Mouse (Mus musculus): ENCODE measurements at regions not wholly inside any gene's neighbourhood (a gene's known extent, or its start where the extent isn't known, plus 50 kb on each side); places are given as distances from the start of the nearest gene placed in this dataset.

GRCm38 (mm10) chr2:178967584-178968365 lies 474.5 kb upstream of the Cdh4 start:
- Histone ChIP-seq H3K9me3 (no peaks in the 10 kb centered on the region), H3K4me3 (no peak overlapping the region), H3K4me1 (peaks cover 15% of the 10 kb centered on the region), H3K4me2 (no peak overlapping the region), H3K36me3 (no peaks in the 10 kb centered on the region), H3K27ac (peak overlapping the region; percentile 60), H3K9ac (no peak overlapping the region), H3K27me3 (no peaks in the 10 kb centered on the region)
- no peak for ATAC-seq (ENCODE audit: insufficient number of reproducible peaks, insufficient read depth, low FRiP score, low TSS enrichment, low read depth)
- 30% methylated on average over 11 of the region's 11 CpGs for WGBS

- Histone ChIP-seq H3K4me3 (no peak overlapping the region), H3K4me1 (peaks cover 15% of the 10 kb centered on the region), H3K36me3 (no peaks in the 10 kb centered on the region), H3K4me2 (no peak overlapping the region), H3K27ac (no peak overlapping the region), H3K9ac (no peak overlapping the region), H3K27me3 (no peaks in the 10 kb centered on the region), H3K9me3 (no peaks in the 10 kb centered on the region)
- WGBS, result 60% methylated on average over 10 of the region's 10 CpGs
- no peak for ATAC-seq (ENCODE audit: insufficient number of reproducible peaks, insufficient read depth, low FRiP score, low TSS enrichment, low read depth)
Measured at GRCm38 (mm10) chr2:178969732-178970131, 472.5 kb upstream of the Cdh4 start.

GRCm38 (mm10) chr2:178975366-178975765 lies 466.9 kb upstream of the Cdh4 start:
- no peak overlapping the region for H3K9ac ChIP-seq
- H3K4me3 ChIP-seq, result no peak overlapping the region
- ATAC-seq (ENCODE audit: insufficient number of reproducible peaks, insufficient read depth, low FRiP score, low TSS enrichment, low read depth), result no peak
- 93% methylated on average over 4 of the region's 4 CpGs for WGBS
- H3K9me3 ChIP-seq, result no peaks in the 10 kb centered on the region
- no peak overlapping the region for H3K4me2 ChIP-seq
- H3K27ac ChIP-seq, result no peak overlapping the region
- no peaks in the 10 kb centered on the region for H3K4me1 ChIP-seq
- no peaks in the 10 kb centered on the region for H3K36me3 ChIP-seq
- H3K27me3 ChIP-seq, result no peaks in the 10 kb centered on the region

GRCm38 (mm10) chr2:178976046-178976445 lies 466.2 kb upstream of the Cdh4 start:
- H3K4me1 ChIP-seq, result no peaks in the 10 kb centered on the region
- no peaks in the 10 kb centered on the region for H3K27me3 ChIP-seq
- no peak overlapping the region for H3K4me2 ChIP-seq
- H3K9me3 ChIP-seq, result no peaks in the 10 kb centered on the region
- no peak overlapping the region for H3K4me3 ChIP-seq
- no peaks in the 10 kb centered on the region for H3K36me3 ChIP-seq
- ATAC-seq (ENCODE audit: insufficient number of reproducible peaks, insufficient read depth, low FRiP score, low TSS enrichment, low read depth), result no peak
- H3K27ac ChIP-seq, result no peak overlapping the region
- no peak overlapping the region for H3K9ac ChIP-seq
- 68% methylated on average over 6 of the region's 6 CpGs for WGBS

GRCm38 (mm10) chr2:178976495-178976894 lies 465.7 kb upstream of the Cdh4 start:
- 58% methylated on average over 3 of the region's 3 CpGs for WGBS
- ATAC-seq (ENCODE audit: insufficient number of reproducible peaks, insufficient read depth, low FRiP score, low TSS enrichment, low read depth), result no peak

GRCm38 (mm10) chr2:178979451-178979850 lies 462.8 kb upstream of the Cdh4 start:
- Histone ChIP-seq H3K4me2 (no peak overlapping the region), H3K27ac (no peak overlapping the region), H3K4me1 (peaks cover 14% of the 10 kb centered on the region), H3K27me3 (no peaks in the 10 kb centered on the region), H3K4me3 (no peak overlapping the region), H3K9ac (no peak overlapping the region), H3K36me3 (no peaks in the 10 kb centered on the region), H3K9me3 (no peaks in the 10 kb centered on the region)
- WGBS, result 89% methylated on average over 9 of the region's 9 CpGs
- no peak for ATAC-seq (ENCODE audit: insufficient number of reproducible peaks, insufficient read depth, low FRiP score, low TSS enrichment, low read depth)

More at GRCm38 (mm10) chr2:178976495-178976894, 465.7 kb upstream of the Cdh4 start:
- H3K27ac ChIP-seq, result no peak overlapping the region
- H3K4me2 ChIP-seq, result no peak overlapping the region
- H3K27me3 ChIP-seq, result no peaks in the 10 kb centered on the region
- H3K36me3 ChIP-seq, result no peaks in the 10 kb centered on the region
- no peaks in the 10 kb centered on the region for H3K9me3 ChIP-seq
- H3K9ac ChIP-seq, result no peak overlapping the region
- peaks cover under 1% of the 10 kb centered on the region; the same call in 1 of the 2 replicates for H3K4me1 ChIP-seq
- no peak overlapping the region for H3K4me3 ChIP-seq

GRCm38 (mm10) chr2:178981736-178982502 lies 460.3 kb upstream of the Cdh4 start:
- H3K27me3 ChIP-seq, result no peaks in the 10 kb centered on the region
- 33% methylated on average over 7 of the region's 7 CpGs for WGBS
- ATAC-seq (ENCODE audit: insufficient number of reproducible peaks, insufficient read depth, low FRiP score, low TSS enrichment, low read depth), result no peak
- no peak overlapping the region for H3K9ac ChIP-seq
- H3K4me1 ChIP-seq, result peaks cover 18% of the 10 kb centered on the region
- H3K4me3 ChIP-seq, result no peak overlapping the region
- H3K9me3 ChIP-seq, result no peaks in the 10 kb centered on the region
- H3K36me3 ChIP-seq, result no peaks in the 10 kb centered on the region
- 0 out of 2 replicates have a peak overlapping the region, but pooled peaks have one; percentile 24 for H3K4me2 ChIP-seq
- H3K27ac ChIP-seq, result peak overlapping the region; percentile 66; the same call in 1 of the 2 replicates

GRCm38 (mm10) chr2:178983801-178984200 lies 458.4 kb upstream of the Cdh4 start:
- no peaks in the 10 kb centered on the region for H3K9me3 ChIP-seq
- no peak overlapping the region for H3K9ac ChIP-seq
- WGBS, result 91% methylated on average over 8 of the region's 8 CpGs
- H3K4me1 ChIP-seq, result peaks cover 18% of the 10 kb centered on the region
- H3K4me2 ChIP-seq, result no peak overlapping the region
- no peak overlapping the region for H3K27ac ChIP-seq
- ATAC-seq (ENCODE audit: insufficient number of reproducible peaks, insufficient read depth, low FRiP score, low TSS enrichment, low read depth), result no peak
- no peaks in the 10 kb centered on the region for H3K27me3 ChIP-seq
- no peak overlapping the region for H3K4me3 ChIP-seq
- H3K36me3 ChIP-seq, result no peaks in the 10 kb centered on the region

GRCm38 (mm10) chr2:178987935-178988334 lies 454.3 kb upstream of the Cdh4 start:
- no peak overlapping the region for H3K4me2 ChIP-seq
- peaks cover 13% of the 10 kb centered on the region for H3K4me1 ChIP-seq
- H3K36me3 ChIP-seq, result no peaks in the 10 kb centered on the region
- 50% methylated on average over 10 of the region's 10 CpGs for WGBS
- H3K27ac ChIP-seq, result no peak overlapping the region
- H3K4me3 ChIP-seq, result no peak overlapping the region
- no peaks in the 10 kb centered on the region for H3K9me3 ChIP-seq
- no peak for ATAC-seq (ENCODE audit: insufficient number of reproducible peaks, insufficient read depth, low FRiP score, low TSS enrichment, low read depth)
- H3K27me3 ChIP-seq, result 0 out of 2 replicates have a peak, but pooled peaks cover 3% of the 10 kb centered on the region
- H3K9ac ChIP-seq, result no peak overlapping the region

GRCm38 (mm10) chr2:178989291-178989690 lies 452.9 kb upstream of the Cdh4 start:
- no peak overlapping the region for H3K4me2 ChIP-seq
- no peaks in the 10 kb centered on the region for H3K9me3 ChIP-seq
- whole genome bisulfite sequencing, result 48% methylated on average over 7 of the region's 7 CpGs
- H3K4me3 ChIP-seq, result no peak overlapping the region
- H3K36me3 ChIP-seq, result no peaks in the 10 kb centered on the region
- H3K27ac ChIP-seq, result no peak overlapping the region
- H3K9ac ChIP-seq, result no peak overlapping the region
- 0 out of 2 replicates have a peak, but pooled peaks cover 3% of the 10 kb centered on the region for H3K27me3 ChIP-seq
- ATAC-seq (ENCODE audit: insufficient number of reproducible peaks, insufficient read depth, low FRiP score, low TSS enrichment, low read depth), result no peak
- peaks cover 13% of the 10 kb centered on the region for H3K4me1 ChIP-seq

GRCm38 (mm10) chr2:178989784-178990183 lies 452.4 kb upstream of the Cdh4 start:
- no peaks in the 10 kb centered on the region for H3K36me3 ChIP-seq
- H3K4me1 ChIP-seq, result peaks cover 13% of the 10 kb centered on the region
- no peak overlapping the region for H3K27ac ChIP-seq
- 0 out of 2 replicates have a peak, but pooled peaks cover 3% of the 10 kb centered on the region for H3K27me3 ChIP-seq
- H3K9me3 ChIP-seq, result no peaks in the 10 kb centered on the region
- no peak for ATAC-seq (ENCODE audit: insufficient number of reproducible peaks, insufficient read depth, low FRiP score, low TSS enrichment, low read depth)
- no peak overlapping the region for H3K4me2 ChIP-seq
- no peak overlapping the region for H3K9ac ChIP-seq
- no peak overlapping the region for H3K4me3 ChIP-seq
- WGBS, result 57% methylated on average over 1 of the region's 1 CpGs
